Mouse (Mus musculus): ENCODE data around the gene Edf1. TPM values are rescaled to one million over a fixed set of nuclear protein-coding genes. Genes with fewer than 3 reads are reported as not detected.

Gene Edf1
- polyA plus RNA-seq, 1 experiment from 2014 or later: 312 TPM

GRCm38 (mm10) chr2:25583120-25583481 is 25.5 kb downstream of the Edf1 start:
- no peak overlapping the region for H3K9ac ChIP-seq (ENCODE audit: low read depth, low read length)
- no peak overlapping the region for H3K27ac ChIP-seq (replicated peaks; ENCODE audit: low read depth, low read length)
- peaks cover 30% of the 10 kb centered on the region for H3K27me3 ChIP-seq (replicated peaks; ENCODE audit: control insufficient read depth, insufficient read depth, low read length)
- peaks cover 8% of the 10 kb centered on the region; the same call in 1 of the 2 replicates for H3K4me1 ChIP-seq (ENCODE audit: control insufficient read depth, insufficient read depth, low read length)
- H3K36me3 ChIP-seq (ENCODE audit: control insufficient read depth, insufficient read depth, low read length): peaks cover 51% of the 10 kb centered on the region
- H3K9me3 ChIP-seq (ENCODE audit: control insufficient read depth, low read length): no peaks in the 10 kb centered on the region
- 80% methylated on average over 5 of the region's 6 CpGs for WGBS
- ATAC-seq (ENCODE audit: low read depth) (no peak), DNase-seq (ENCODE audit: low spot score) (no peak)
- no peak overlapping the region for H3K4me3 ChIP-seq (ENCODE audit: low read depth, low read length)
- no peak overlapping the region for H3K4me2 ChIP-seq (ENCODE audit: low read depth, low read length)

DNA sequence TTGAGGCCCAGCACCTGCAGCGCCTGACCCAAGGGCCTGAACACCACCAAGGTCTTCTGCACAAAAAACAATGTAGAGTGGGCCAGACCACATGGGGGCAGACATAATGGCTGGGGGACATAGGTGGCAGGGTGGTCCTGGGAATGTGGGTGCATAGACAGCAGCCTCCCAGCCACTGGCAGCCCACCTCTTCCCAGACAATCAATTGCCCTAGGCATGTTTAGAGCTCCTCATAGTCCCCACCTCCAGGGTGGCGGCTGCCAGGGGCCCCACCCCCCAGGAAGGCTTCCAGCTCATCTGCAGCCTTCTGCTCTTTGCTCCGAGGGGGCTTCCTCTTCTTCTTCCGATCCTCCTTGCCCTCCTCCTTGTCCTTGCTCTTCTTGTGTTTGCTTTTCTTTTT is 25.9 kb downstream of the Edf1 start:
- Histone ChIP-seq H3K27me3 (replicated peaks; ENCODE audit: control insufficient read depth, insufficient read depth, low read length) (peaks cover 25% of the 10 kb centered on the region), H3K4me1 (ENCODE audit: control insufficient read depth, insufficient read depth, low read length) (peaks cover 8% of the 10 kb centered on the region; the same call in 1 of the 2 replicates), H3K9ac (ENCODE audit: low read depth, low read length) (no peak overlapping the region), H3K4me3 (ENCODE audit: low read depth, low read length) (no peak overlapping the region), H3K4me2 (ENCODE audit: low read depth, low read length) (no peak overlapping the region), H3K9me3 (ENCODE audit: control insufficient read depth, low read length) (no peaks in the 10 kb centered on the region), H3K27ac (replicated peaks; ENCODE audit: low read depth, low read length) (no peak overlapping the region), H3K36me3 (ENCODE audit: control insufficient read depth, insufficient read depth, low read length) (peaks cover 55% of the 10 kb centered on the region)
- no peak for ATAC-seq (ENCODE audit: low read depth)
- WGBS: 66% methylated on average over 3 of the region's 4 CpGs
- no peak for DNase-seq (ENCODE audit: low spot score)

DNA sequence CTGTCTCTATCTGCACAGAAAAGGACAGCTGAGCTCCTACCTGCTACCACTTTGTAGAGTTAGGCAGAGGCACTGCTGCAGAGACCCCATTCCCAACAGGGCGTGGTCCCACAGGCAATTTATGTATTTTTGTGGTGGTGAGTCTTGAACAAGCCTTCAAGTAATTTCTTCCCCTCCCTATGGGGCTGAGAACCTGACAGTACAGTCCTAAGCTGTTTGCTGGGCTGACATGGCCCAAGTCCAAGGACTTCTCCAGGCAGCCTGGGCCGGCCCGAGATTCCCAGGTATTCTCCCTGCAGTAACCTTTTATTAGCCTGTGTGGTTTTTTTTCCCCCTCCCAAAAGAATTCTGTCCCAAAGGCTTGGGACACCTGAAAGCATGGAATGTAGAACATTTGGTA is 26.5 kb downstream of the Edf1 start:
- H3K9me3 ChIP-seq (ENCODE audit: control insufficient read depth, low read length): no peaks in the 10 kb centered on the region
- peaks cover 7% of the 10 kb centered on the region; the same call in 1 of the 2 replicates for H3K4me1 ChIP-seq (ENCODE audit: control insufficient read depth, insufficient read depth, low read length)
- no peak overlapping the region for H3K27ac ChIP-seq (replicated peaks; ENCODE audit: low read depth, low read length)
- 94% methylated on average over 3 of the region's 3 CpGs for WGBS
- H3K27me3 ChIP-seq (replicated peaks; ENCODE audit: control insufficient read depth, insufficient read depth, low read length): peaks cover 19% of the 10 kb centered on the region
- no peak for ATAC-seq (ENCODE audit: low read depth)
- no peak overlapping the region for H3K9ac ChIP-seq (ENCODE audit: low read depth, low read length)
- DNase-seq (ENCODE audit: low spot score): no peak
- peaks cover 61% of the 10 kb centered on the region for H3K36me3 ChIP-seq (ENCODE audit: control insufficient read depth, insufficient read depth, low read length)
- no peak overlapping the region for H3K4me2 ChIP-seq (ENCODE audit: low read depth, low read length)
- H3K4me3 ChIP-seq (ENCODE audit: low read depth, low read length): no peak overlapping the region

DNA sequence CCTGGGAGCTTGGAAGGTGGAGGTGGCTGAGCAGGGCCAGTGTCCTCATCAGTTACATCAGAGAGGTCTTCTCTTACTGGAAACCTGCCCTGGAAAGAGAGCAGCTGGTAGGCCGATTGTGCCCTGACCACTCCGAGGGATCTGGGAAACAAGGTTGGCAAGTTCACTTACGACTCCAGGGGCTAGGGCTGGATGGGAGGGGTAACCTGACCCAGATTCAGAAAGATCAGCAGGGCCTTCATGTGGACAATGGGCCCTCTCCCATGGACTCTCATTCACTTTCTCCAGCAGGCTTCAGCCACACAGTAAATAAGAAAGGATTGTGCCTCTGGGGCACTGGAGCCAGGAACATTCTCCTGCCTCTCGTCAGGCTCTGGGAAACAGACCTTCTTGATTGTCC is 27.2 kb downstream of the Edf1 start:
- Histone ChIP-seq H3K27ac (replicated peaks; ENCODE audit: low read depth, low read length) (no peak overlapping the region), H3K27me3 (replicated peaks; ENCODE audit: control insufficient read depth, insufficient read depth, low read length) (peaks cover 12% of the 10 kb centered on the region), H3K4me2 (ENCODE audit: low read depth, low read length) (no peak overlapping the region), H3K36me3 (ENCODE audit: control insufficient read depth, insufficient read depth, low read length) (peaks cover 68% of the 10 kb centered on the region), H3K4me1 (ENCODE audit: control insufficient read depth, insufficient read depth, low read length) (peaks cover 4% of the 10 kb centered on the region; the same call in 1 of the 2 replicates), H3K4me3 (ENCODE audit: low read depth, low read length) (no peak overlapping the region), H3K9ac (ENCODE audit: low read depth, low read length) (no peak overlapping the region), H3K9me3 (ENCODE audit: control insufficient read depth, low read length) (no peaks in the 10 kb centered on the region)
- ATAC-seq (ENCODE audit: low read depth) (no peak), DNase-seq (ENCODE audit: low spot score) (no peak)
- WGBS: 90% methylated on average over 4 of the region's 4 CpGs

DNA sequence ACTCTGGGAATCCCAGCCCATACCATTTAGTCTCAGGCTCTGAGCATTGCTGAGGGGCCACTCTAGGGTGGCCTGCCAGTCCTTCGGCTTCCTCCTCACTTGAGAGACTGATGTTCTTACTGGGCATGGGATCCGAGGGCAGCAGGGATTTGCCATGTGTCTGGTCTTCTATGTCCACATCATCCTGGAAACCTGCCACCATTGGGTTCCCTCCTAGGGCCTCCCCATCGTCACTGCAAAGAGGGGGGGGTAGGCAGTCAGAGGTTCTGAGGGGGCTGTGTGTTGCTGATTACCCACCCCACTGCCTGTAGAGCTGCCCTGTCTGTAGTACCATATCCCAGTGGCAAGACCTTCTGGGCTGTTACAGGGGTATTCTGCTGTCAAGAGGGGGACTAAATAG is 28.0 kb downstream of the Edf1 start:
- WGBS: 83% methylated on average over 3 of the region's 3 CpGs
- no peak overlapping the region for H3K4me2 ChIP-seq (ENCODE audit: low read depth, low read length)
- no peak overlapping the region for H3K9ac ChIP-seq (ENCODE audit: low read depth, low read length)
- ATAC-seq (ENCODE audit: low read depth): no peak
- DNase-seq (ENCODE audit: low spot score): no peak
- H3K9me3 ChIP-seq (ENCODE audit: control insufficient read depth, low read length): no peaks in the 10 kb centered on the region
- peaks cover 5% of the 10 kb centered on the region for H3K27me3 ChIP-seq (replicated peaks; ENCODE audit: control insufficient read depth, insufficient read depth, low read length)
- peaks cover 75% of the 10 kb centered on the region for H3K36me3 ChIP-seq (ENCODE audit: control insufficient read depth, insufficient read depth, low read length)
- H3K4me3 ChIP-seq (ENCODE audit: low read depth, low read length): no peak overlapping the region
- peaks cover 4% of the 10 kb centered on the region; the same call in 1 of the 2 replicates for H3K4me1 ChIP-seq (ENCODE audit: control insufficient read depth, insufficient read depth, low read length)
- no peak overlapping the region for H3K27ac ChIP-seq (replicated peaks; ENCODE audit: low read depth, low read length)

DNA sequence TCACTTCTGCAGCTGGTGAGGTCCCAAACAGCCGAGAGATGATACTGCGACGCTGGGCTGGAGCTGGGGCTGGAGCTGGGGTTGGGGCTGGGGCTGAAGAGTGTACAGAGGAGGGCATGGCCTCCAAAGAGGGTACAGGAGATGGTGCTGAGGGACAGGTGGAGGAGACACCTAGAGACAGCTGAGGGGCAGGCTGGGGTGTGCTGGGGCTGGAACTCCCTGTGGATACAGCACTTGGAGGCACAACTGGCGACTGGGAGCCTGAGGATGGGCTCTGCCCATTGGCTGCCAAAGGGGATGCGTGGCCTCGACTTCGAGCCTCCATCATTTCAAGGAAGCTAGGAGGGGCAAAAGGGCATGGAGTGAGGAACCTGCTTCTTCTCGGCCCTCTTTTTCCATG is 29.6 kb downstream of the Edf1 start:
- 90% methylated on average over 8 of the region's 8 CpGs for WGBS
- H3K9ac ChIP-seq (ENCODE audit: low read depth, low read length): no peak overlapping the region
- no peak for DNase-seq (ENCODE audit: low spot score)
- no peaks in the 10 kb centered on the region for H3K9me3 ChIP-seq (ENCODE audit: control insufficient read depth, low read length)
- no peak for ATAC-seq (ENCODE audit: low read depth)
- H3K4me3 ChIP-seq (ENCODE audit: low read depth, low read length): no peak overlapping the region
- no peaks in the 10 kb centered on the region for H3K27me3 ChIP-seq (replicated peaks; ENCODE audit: control insufficient read depth, insufficient read depth, low read length)
- H3K27ac ChIP-seq (replicated peaks; ENCODE audit: low read depth, low read length): no peak overlapping the region
- peaks cover 91% of the 10 kb centered on the region for H3K36me3 ChIP-seq (ENCODE audit: control insufficient read depth, insufficient read depth, low read length)
- H3K4me1 ChIP-seq (ENCODE audit: control insufficient read depth, insufficient read depth, low read length): peaks cover 4% of the 10 kb centered on the region; the same call in 1 of the 2 replicates
- H3K4me2 ChIP-seq (ENCODE audit: low read depth, low read length): no peak overlapping the region

DNA sequence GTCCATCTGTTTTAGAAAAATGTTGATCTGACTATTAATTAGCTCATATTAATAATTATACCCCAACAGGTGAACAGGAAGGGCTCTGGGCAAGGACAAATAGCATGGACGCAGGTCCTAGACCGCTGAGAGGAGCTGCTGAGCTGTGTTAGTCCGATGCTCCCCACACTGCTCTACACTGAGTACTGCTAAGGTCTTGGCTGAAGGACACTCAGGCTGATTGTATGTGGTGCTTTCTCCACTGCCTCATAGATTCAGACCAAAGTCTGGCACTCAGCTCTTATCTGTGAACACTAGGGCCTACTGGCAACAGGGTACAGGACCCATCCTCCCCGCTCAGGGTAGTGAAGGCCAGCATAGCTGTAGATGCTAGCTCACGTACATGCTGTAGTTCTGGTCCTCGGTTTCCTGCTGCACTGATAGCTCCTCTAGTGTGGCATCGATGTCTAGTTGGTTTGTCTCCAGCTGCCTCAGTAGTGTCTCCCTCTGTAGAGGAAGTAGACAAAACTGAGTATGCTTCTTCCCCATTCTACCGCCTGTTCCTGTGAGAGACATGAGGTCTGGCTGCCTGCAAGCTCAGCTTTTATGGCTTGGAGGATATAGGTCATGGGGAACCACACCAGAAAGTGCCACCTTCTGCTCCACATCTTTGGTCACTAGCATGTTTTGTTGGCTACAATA is 30.7 kb downstream of the Edf1 start:
- DNase-seq (ENCODE audit: low spot score): no peak
- H3K27ac ChIP-seq (replicated peaks; ENCODE audit: low read depth, low read length): no peak overlapping the region
- no peaks in the 10 kb centered on the region for H3K4me1 ChIP-seq (ENCODE audit: control insufficient read depth, insufficient read depth, low read length)
- H3K36me3 ChIP-seq (ENCODE audit: control insufficient read depth, insufficient read depth, low read length): peaks cover 94% of the 10 kb centered on the region
- H3K9ac ChIP-seq (ENCODE audit: low read depth, low read length): no peak overlapping the region
- no peak overlapping the region for H3K4me2 ChIP-seq (ENCODE audit: low read depth, low read length)
- no peak for ATAC-seq (ENCODE audit: low read depth)
- no peaks in the 10 kb centered on the region for H3K9me3 ChIP-seq (ENCODE audit: control insufficient read depth, low read length)
- no peak overlapping the region for H3K4me3 ChIP-seq (ENCODE audit: low read depth, low read length)
- H3K27me3 ChIP-seq (replicated peaks; ENCODE audit: control insufficient read depth, insufficient read depth, low read length): no peaks in the 10 kb centered on the region
- WGBS: 93% methylated on average over 7 of the region's 8 CpGs

DNA sequence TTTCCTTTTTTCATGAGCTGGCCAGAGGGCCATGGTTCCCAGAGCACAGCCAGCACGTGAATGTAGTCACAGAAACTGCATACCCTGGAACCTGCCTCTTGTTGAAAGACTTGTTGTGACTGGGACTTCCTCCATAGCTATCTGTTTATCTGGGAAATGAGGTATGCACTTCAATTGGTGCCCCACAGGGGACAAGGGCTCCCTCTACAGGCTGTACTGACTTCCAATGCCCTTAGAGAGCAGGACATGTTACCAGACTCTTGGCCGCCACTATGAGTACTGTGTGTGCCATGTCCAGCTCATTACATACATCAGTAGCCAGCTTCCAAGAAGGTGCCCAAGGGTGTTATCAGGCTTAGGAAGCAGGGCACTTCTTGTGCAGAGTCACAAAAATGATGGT is 34.2 kb downstream of the Edf1 start:
- H3K27me3 ChIP-seq (replicated peaks; ENCODE audit: control insufficient read depth, insufficient read depth, low read length): no peaks in the 10 kb centered on the region
- no peak for DNase-seq (ENCODE audit: low spot score)
- no peak overlapping the region for H3K27ac ChIP-seq (replicated peaks; ENCODE audit: low read depth, low read length)
- H3K4me2 ChIP-seq (ENCODE audit: low read depth, low read length): no peak overlapping the region
- peaks cover 93% of the 10 kb centered on the region for H3K36me3 ChIP-seq (ENCODE audit: control insufficient read depth, insufficient read depth, low read length)
- H3K9ac ChIP-seq (ENCODE audit: low read depth, low read length): no peak overlapping the region
- 80% methylated on average over 2 of the region's 2 CpGs for WGBS
- no peaks in the 10 kb centered on the region for H3K9me3 ChIP-seq (ENCODE audit: control insufficient read depth, low read length)
- no peak overlapping the region for H3K4me3 ChIP-seq (ENCODE audit: low read depth, low read length)
- no peaks in the 10 kb centered on the region for H3K4me1 ChIP-seq (ENCODE audit: control insufficient read depth, insufficient read depth, low read length)
- ATAC-seq (ENCODE audit: low read depth): no peak

All from embryonic facial prominence, embryonic 14.5 days (tissue).